Mouse (Mus musculus): Measurements from ENCODE around the gene Pou3f3. TPM values are rescaled to one million over a fixed set of nuclear protein-coding genes. Genes with fewer than 3 reads are reported as not detected.

Gene Pou3f3
- total RNA-seq (2021) = 0.09 TPM in 1 of 2 replicates, not detected in the other
- long read RNA-seq = 0 reads

DNA sequence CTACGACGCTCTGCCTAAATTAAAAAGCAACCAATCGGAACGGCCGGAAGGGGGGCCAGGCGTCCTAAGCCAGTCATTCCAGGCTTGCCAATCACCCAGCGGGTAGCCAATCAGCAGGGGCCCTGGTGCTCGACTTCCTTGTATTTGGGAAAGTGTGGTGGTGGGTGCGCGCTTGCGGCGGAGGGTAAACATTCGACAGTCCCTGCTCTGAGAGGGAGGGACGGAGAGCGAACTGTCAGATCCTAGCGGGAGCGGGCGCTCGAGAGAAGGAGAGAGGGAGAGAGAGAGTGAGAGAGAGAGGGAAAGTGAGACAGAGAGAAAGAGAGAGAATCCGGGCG lies at the start of gene Pou3f3:
Pou3f3 (plus strand) TSS at position 191 of the 338 bp plus-strand sequence.
- peak; percentile 60 for DNase-seq

DNA sequence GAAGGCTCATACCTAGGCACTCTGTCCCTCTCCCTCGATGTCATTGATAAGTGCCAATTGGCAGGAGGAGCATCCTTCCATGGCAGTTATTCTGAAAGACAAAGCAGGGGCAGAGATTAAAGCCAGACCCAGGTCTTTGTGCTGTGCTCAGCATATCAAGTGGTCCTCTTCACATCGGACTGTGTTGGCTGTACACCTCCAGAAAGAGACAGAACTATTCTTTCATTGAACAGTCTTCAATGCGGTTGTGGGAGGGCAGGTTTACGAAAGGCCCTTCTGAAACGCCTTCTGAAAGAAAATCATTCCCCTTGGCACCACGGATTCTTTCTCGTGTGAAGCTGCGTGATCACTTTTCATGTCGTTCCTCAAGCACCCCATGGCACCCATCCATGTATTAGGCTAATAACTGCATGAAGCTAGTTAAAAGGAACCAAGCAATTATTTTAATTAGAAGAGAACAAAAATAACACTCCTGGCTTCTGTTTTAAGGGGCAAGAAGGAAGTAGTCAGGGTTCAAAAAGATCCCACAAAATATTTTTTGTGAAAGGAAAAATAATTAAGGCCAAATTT lies 47.1 kb upstream of the Pou3f3 start:
- no peak for DNase-seq

- no peak for DNase-seq
These were observed 44.1 kb upstream of the Pou3f3 start for GRCm38 (mm10) chr1:42651461-42651860.

GRCm38 (mm10) chr1:42667546-42667945 lies 28.0 kb upstream of the Pou3f3 start:
- no peak for DNase-seq

GRCm38 (mm10) chr1:42680673-42681072 lies 14.9 kb upstream of the Pou3f3 start:
- no peak for DNase-seq

GRCm38 (mm10) chr1:42681762-42682161 lies 13.8 kb upstream of the Pou3f3 start:
- no peak for DNase-seq

- no peak for DNase-seq
These were observed 11.7 kb upstream of the Pou3f3 start for GRCm38 (mm10) chr1:42683861-42684260.

- no peak for DNase-seq
These were observed 11.2 kb upstream of the Pou3f3 start for GRCm38 (mm10) chr1:42684345-42684744.

DNA sequence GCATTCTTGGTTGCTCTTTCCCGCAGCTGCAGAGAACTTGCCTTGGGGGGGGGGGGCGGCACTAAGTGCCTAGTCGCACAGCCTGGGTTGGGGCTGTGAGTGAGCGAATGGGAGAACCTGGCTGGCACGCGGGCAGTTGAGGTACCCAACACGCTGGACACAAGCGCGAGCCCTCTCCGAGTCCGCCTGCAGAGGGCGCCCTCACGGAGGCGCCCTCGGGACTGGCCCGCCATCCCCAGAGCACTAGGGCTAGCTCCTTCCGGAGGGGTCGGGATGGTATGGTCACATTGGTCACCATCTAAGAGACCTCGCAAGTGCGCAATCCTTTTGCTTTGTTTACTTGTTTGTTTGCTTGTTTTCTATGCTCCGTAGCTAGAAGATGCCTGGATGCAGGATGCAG lies 10.8 kb upstream of the Pou3f3 start:
- no peak for DNase-seq

GRCm38 (mm10) chr1:42685321-42685960 lies 10.1 kb upstream of the Pou3f3 start:
- DNase-seq = no peak

GRCm38 (mm10) chr1:42686194-42687131 lies 9.1 kb upstream of the Pou3f3 start:
- peak; percentile 3 for DNase-seq

GRCm38 (mm10) chr1:42687271-42687670 lies 8.3 kb upstream of the Pou3f3 start:
- no peak for DNase-seq

GRCm38 (mm10) chr1:42687756-42688540 lies 7.6 kb upstream of the Pou3f3 start:
- DNase-seq = no peak

- no peak for DNase-seq
These were observed 6.9 kb upstream of the Pou3f3 start for GRCm38 (mm10) chr1:42688541-42689125.

GRCm38 (mm10) chr1:42690024-42690575 lies 5.5 kb upstream of the Pou3f3 start:
- DNase-seq = no peak

DNA sequence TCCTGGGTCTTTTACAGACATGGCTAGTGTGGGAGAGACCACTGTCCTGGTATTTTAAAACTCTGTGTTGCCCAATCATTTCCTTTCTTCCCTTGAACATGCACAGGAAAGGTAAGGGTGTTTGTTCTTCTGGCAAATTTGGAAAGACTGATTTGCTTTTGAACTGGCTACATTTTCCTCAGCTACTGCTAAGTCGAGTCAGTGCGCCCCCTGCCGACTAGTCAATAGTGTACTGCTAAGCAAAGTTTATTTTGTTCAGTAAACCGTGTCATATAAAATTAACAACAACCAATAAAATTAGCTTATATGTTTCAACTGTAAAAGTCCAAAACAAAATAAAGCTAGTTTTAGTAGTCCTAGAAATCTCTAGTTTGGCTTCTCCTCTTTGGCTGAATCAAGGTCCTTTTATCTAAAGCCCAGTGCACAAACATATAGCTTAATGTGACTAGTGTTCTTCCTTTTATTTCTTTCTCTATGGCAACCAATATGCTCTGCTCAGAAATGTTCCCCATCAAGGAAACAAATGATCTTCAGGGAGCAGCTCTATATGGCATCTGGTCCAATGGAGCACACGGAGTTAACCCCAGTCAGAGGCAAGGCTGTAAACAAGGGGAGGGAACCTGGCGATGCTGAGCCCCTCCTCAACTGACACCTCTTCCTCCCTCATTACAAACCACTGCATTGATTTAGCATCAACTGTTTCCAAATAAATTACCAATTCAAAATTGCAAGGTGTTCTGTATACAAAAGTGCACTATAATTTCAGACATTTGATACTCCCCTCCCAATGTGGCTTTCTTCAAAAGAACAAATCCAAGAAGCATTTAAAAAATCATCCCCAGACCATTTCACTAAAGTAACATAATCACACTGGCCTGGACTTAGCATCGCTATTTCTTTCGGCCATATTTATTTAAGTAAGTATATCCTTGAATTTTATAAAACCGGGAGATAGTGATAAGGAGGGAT lies 4.1 kb upstream of the Pou3f3 start:
- DNase-seq = peak; percentile 74

- no peak for DNase-seq
These were observed 3.3 kb upstream of the Pou3f3 start for GRCm38 (mm10) chr1:42692221-42692620.

GRCm38 (mm10) chr1:42693101-42693715 lies 2.4 kb upstream of the Pou3f3 start:
- DNase-seq = no peak

- no peak for DNase-seq
These were observed 1.7 kb upstream of the Pou3f3 start for GRCm38 (mm10) chr1:42693852-42694251.

- DNase-seq = no peak
These were observed 1.3 kb upstream of the Pou3f3 start for GRCm38 (mm10) chr1:42694290-42694664.

Data from adrenal gland, postnatal 25 days (tissue).